Mouse (Mus musculus): ENCODE data around the gene Ankrd33b.

Ankrd33b gene

GRCm38 (mm10) chr15:31367481-31368200 is at the start of gene Ankrd33b:
Gene Ankrd33b, minus strand, starts transcription at chr15:31367726.
- peak; percentile 84 for DNase-seq

GRCm38 (mm10) chr15:31415181-31415580 is 47.7 kb upstream of the Ankrd33b start:
- DNase-seq: peak; percentile 35

GRCm38 (mm10) chr15:31414179-31414898 is 46.8 kb upstream of the Ankrd33b start:
- peak; percentile 81 for DNase-seq

- no peak for DNase-seq
Observed at GRCm38 (mm10) chr15:31413662-31414061, 46.1 kb upstream of the Ankrd33b start.

GRCm38 (mm10) chr15:31412933-31413332 is 45.4 kb upstream of the Ankrd33b start:
- DNase-seq: peak; percentile 37

GRCm38 (mm10) chr15:31412436-31412835 is 44.9 kb upstream of the Ankrd33b start:
- no peak for DNase-seq

- peak; percentile 95 for DNase-seq
Observed at GRCm38 (mm10) chr15:31407490-31407889, 40.0 kb upstream of the Ankrd33b start.

- DNase-seq: peak; percentile 68
Observed at GRCm38 (mm10) chr15:31406881-31407280, 39.4 kb upstream of the Ankrd33b start.

GRCm38 (mm10) chr15:31404346-31404745 is 36.8 kb upstream of the Ankrd33b start:
- no peak for DNase-seq

GRCm38 (mm10) chr15:31402200-31402892 is 34.8 kb upstream of the Ankrd33b start:
- DNase-seq: no peak

GRCm38 (mm10) chr15:31400974-31401373 is 33.4 kb upstream of the Ankrd33b start:
- DNase-seq: no peak

GRCm38 (mm10) chr15:31398769-31399168 is 31.2 kb upstream of the Ankrd33b start:
- DNase-seq: no peak

- no peak for DNase-seq
Observed at GRCm38 (mm10) chr15:31397379-31397778, 29.9 kb upstream of the Ankrd33b start.

- no peak for DNase-seq
Observed at GRCm38 (mm10) chr15:31396755-31397154, 29.2 kb upstream of the Ankrd33b start.

GRCm38 (mm10) chr15:31395986-31396385 is 28.5 kb upstream of the Ankrd33b start:
- DNase-seq: peak; percentile 67

GRCm38 (mm10) chr15:31393402-31393801 is 25.9 kb upstream of the Ankrd33b start:
- no peak for DNase-seq

GRCm38 (mm10) chr15:31392705-31393104 is 25.2 kb upstream of the Ankrd33b start:
- DNase-seq: no peak

GRCm38 (mm10) chr15:31392135-31392534 is 24.6 kb upstream of the Ankrd33b start:
- no peak for DNase-seq

GRCm38 (mm10) chr15:31381936-31382468 is 14.5 kb upstream of the Ankrd33b start:
- peak; percentile 83 for DNase-seq

- DNase-seq: no peak
Observed at GRCm38 (mm10) chr15:31379471-31379870, 11.9 kb upstream of the Ankrd33b start.

GRCm38 (mm10) chr15:31375212-31375611 is 7.7 kb upstream of the Ankrd33b start:
- DNase-seq: no peak

GRCm38 (mm10) chr15:31369125-31369612 is 1.6 kb upstream of the Ankrd33b start:
- DNase-seq: no peak

- DNase-seq: no peak
Observed at GRCm38 (mm10) chr15:31368556-31368955, 1.0 kb upstream of the Ankrd33b start.

Data from kidney, adult 11 months (tissue).